Mouse (Mus musculus) cerebellum, adult 2 months (tissue): ENCODE data around the gene Tigd3.

Experiments
- CTCF ChIP-seq: fragments of 200-500 bp; IDR thresholded peaks from 2 replicates; pipeline ENCODE4 v1.5.1; 2011; ENCODE audit warnings: low read depth, mild to moderate bottlenecking, control low read depth, low read length, moderate library complexity, borderline replicate concordance; ENCODE audit not compliant: insufficient read depth
- POLR2A ChIP-seq: fragments of 200-500 bp; IDR thresholded peaks from 2 replicates; pipeline ENCODE4 v1.6.1; 2011; ENCODE audit warnings: low read length, control low read depth, borderline replicate concordance; ENCODE audit not compliant: insufficient read depth

- TF ChIP-seq POLR2A: no peak
- TF ChIP-seq CTCF: no peak
Observed at GRCm38 (mm10) chr19:5892735-5893134, 1.2 kb downstream of the Tigd3 start.
